Mouse (Mus musculus): ENCODE results near the gene Gle1. TPM values are rescaled to one million over a fixed set of nuclear protein-coding genes. Genes with fewer than 3 reads are reported as not detected.

Gene Gle1
- polyA plus RNA-seq, 1 experiment from 2014 or later = 69.8 TPM

DNA sequence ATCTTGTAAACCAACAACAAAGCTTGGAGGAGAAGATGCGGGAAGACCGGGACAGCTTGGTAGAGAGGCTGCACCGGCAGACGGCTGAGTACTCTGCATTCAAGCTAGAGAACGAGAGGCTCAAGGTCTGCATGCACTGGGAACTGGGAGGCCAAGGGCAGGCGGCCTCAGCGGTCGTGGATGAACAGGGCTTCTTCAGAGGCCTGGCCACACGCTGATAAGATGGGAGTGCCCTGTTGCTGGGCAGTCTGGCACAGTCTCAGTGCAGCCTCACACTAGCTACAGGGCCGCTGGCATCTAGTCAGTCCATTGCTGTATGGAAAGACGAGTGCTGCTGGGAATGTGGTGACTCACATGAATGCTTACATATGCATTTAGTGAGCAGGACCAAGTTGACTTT lies 17.6 kb upstream of the Gle1 start:
- Histone ChIP-seq H3K27ac (replicated peaks) (no peak overlapping the region), H3K36me3 (peaks cover 85% of the 10 kb centered on the region), H3K4me2 (no peak overlapping the region), H3K9ac (no peak overlapping the region), H3K4me3 (no peak overlapping the region), H3K9me3 (no peaks in the 10 kb centered on the region), H3K4me1 (replicated peaks) (no peaks in the 10 kb centered on the region), H3K27me3 (no peaks in the 10 kb centered on the region)
- WGBS = 94% methylated on average over 11 of the region's 11 CpGs
- ATAC-seq (ENCODE audit: low FRiP score, low read depth) = no peak

DNA sequence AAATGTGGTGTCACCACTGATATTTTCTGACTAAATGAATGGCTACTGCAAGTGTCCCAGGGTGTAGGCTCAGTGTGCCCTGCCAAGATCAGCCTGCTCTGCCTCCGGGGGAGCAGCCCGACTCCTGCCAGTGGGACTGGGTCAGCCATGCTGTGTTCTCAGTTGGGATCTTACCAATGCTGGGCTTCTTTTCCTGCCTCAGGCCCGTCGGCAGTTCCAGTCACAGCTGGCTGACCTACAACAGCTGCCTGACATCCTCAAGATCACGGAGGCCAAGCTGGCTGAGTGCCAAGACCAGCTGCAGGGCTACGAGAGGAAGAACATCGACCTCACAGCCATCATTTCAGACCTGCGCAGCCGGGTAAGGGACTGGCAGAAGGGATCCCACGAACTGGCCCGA lies 13.2 kb upstream of the Gle1 start:
- Histone ChIP-seq H3K4me2 (no peak overlapping the region), H3K9ac (no peak overlapping the region), H3K36me3 (peaks cover 86% of the 10 kb centered on the region), H3K4me1 (replicated peaks) (no peaks in the 10 kb centered on the region), H3K9me3 (no peaks in the 10 kb centered on the region), H3K27ac (replicated peaks) (no peak overlapping the region), H3K27me3 (no peaks in the 10 kb centered on the region), H3K4me3 (no peak overlapping the region)
- no peak for ATAC-seq (ENCODE audit: low FRiP score, low read depth)
- 67% methylated on average over 11 of the region's 11 CpGs for WGBS

DNA sequence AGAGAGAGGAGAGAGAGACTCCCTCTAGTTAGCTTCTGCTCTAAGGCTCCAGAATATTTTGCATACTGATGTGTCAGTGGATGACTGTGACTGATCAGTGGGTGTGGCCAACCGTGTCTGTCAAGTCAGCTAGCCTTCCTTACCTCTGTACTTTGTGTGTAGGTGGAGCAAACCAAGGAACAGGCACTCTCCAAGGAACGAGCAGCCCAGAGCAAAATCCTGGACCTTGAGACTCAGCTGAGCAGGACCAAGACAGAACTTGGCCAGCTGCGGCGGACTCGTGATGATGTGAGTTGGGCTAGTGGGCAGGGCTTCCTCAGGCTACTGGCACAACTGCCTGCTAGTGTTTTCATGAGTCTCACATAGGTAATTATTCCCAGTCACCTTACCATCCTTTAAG lies 8.7 kb upstream of the Gle1 start:
- Histone ChIP-seq H3K4me2 (no peak overlapping the region), H3K27ac (replicated peaks) (no peak overlapping the region), H3K9ac (no peak overlapping the region), H3K36me3 (peaks cover 94% of the 10 kb centered on the region), H3K9me3 (no peaks in the 10 kb centered on the region), H3K4me3 (no peak overlapping the region), H3K27me3 (no peaks in the 10 kb centered on the region), H3K4me1 (replicated peaks) (no peaks in the 10 kb centered on the region)
- 94% methylated on average over 5 of the region's 5 CpGs for WGBS
- ATAC-seq (ENCODE audit: low FRiP score, low read depth) = no peak

DNA sequence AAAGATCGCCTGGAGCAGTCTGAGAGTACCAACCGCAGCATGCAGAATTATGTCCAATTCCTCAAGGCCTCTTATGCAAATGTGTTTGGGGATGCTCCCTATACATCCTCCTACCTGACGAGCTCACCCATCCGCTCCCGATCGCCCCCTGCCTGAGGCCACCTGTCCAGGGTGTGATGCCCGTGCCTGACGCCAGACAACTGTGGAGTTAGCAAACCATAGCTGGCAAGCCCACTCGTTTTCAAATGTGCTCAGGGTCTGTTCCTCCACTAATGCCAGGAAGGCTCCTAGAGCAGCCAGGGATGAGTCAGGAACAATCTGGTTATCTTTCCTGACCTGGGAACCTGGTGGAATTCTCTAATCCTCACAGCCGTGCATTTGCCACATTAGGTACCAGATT lies 4.7 kb upstream of the Gle1 start:
- H3K4me3 ChIP-seq = no peak overlapping the region
- no peak overlapping the region for H3K27ac ChIP-seq (replicated peaks)
- no peak overlapping the region for H3K9ac ChIP-seq
- peaks cover 58% of the 10 kb centered on the region for H3K36me3 ChIP-seq
- ATAC-seq (ENCODE audit: low FRiP score, low read depth) = no peak
- no peak overlapping the region for H3K4me2 ChIP-seq
- H3K27me3 ChIP-seq = no peaks in the 10 kb centered on the region
- 87% methylated on average over 10 of the region's 10 CpGs for WGBS
- H3K9me3 ChIP-seq = no peaks in the 10 kb centered on the region
- H3K4me1 ChIP-seq (replicated peaks) = no peaks in the 10 kb centered on the region

DNA sequence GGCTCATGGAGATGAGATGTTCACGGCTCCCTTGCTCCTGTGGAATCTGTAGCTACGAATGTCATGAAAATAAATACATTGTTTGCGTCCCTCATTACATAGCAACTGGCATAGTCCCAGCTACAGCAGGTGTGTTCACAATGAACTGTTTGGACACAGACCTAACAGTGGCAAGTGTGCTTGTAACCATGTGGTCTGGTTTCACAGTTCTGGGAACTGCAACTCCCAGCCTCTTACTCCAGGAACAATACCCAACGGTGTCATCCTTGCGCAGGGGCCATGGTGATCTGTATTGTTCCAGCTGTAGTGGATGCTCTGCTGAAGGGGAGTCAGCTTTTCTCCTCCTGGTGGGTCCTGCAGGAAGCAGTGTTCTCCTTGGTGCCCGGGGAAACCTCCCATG lies 4.0 kb upstream of the Gle1 start:
- no peak for ATAC-seq (ENCODE audit: low FRiP score, low read depth)
- Histone ChIP-seq H3K36me3 (peaks cover 51% of the 10 kb centered on the region), H3K9me3 (no peaks in the 10 kb centered on the region), H3K4me3 (no peak overlapping the region), H3K27me3 (no peaks in the 10 kb centered on the region), H3K4me2 (no peak overlapping the region), H3K4me1 (replicated peaks) (peaks cover 7% of the 10 kb centered on the region), H3K27ac (replicated peaks) (no peak overlapping the region), H3K9ac (no peak overlapping the region)
- 85% methylated on average over 6 of the region's 6 CpGs for WGBS

DNA sequence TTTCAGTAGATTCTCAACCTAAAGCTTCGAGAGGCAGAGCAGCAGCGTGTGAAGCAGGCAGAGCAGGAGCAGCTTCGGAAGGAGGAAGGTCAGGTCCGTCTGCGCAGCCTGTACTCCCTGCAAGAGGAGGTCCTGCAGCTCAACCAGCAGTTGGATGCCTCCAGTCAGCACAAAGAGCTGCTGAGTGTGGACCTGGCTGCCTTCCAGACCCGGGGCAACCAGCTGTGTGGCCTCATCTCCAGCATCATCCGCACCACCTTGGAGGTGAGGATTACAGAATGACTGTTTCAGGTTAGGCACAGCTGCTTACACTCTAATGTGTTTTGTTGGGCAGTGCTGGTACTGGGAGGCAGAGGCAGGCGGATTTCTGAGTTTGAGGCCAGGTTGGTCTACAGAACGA lies 4.8 kb downstream of the Gle1 start:
- Histone ChIP-seq H3K9ac (no peak overlapping the region), H3K27ac (replicated peaks) (no peak overlapping the region), H3K4me1 (replicated peaks) (peaks cover 8% of the 10 kb centered on the region), H3K27me3 (no peaks in the 10 kb centered on the region), H3K4me3 (no peak overlapping the region), H3K36me3 (peaks cover 59% of the 10 kb centered on the region), H3K9me3 (no peaks in the 10 kb centered on the region), H3K4me2 (no peak overlapping the region)
- ATAC-seq (ENCODE audit: low FRiP score, low read depth) = no peak
- WGBS = 89% methylated on average over 9 of the region's 9 CpGs

DNA sequence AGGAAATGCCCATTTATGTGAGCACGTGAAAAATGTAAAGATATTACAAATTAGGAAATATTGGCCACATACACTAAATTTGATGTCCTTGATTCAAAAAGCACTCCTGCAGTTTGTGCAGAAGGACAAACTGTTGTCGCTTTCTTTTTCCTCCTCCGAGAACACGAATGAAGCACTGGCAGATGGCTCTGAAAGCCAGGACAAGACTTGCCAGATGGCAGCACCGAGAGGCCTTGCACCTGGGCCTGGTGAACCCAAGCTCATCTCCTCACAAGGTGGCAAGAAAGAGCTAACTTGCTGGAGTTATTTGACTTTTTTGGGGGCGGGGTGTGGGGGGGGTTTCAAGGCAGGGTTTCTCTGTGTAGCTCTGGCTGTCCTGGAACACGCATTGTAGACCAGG lies 5.6 kb downstream of the Gle1 start:
- WGBS = 94% methylated on average over 7 of the region's 7 CpGs
- H3K27me3 ChIP-seq = no peaks in the 10 kb centered on the region
- no peak overlapping the region for H3K27ac ChIP-seq (replicated peaks)
- H3K36me3 ChIP-seq = peaks cover 63% of the 10 kb centered on the region
- H3K4me3 ChIP-seq = no peak overlapping the region
- no peak overlapping the region for H3K9ac ChIP-seq
- ATAC-seq (ENCODE audit: low FRiP score, low read depth) = no peak
- H3K4me1 ChIP-seq (replicated peaks) = peaks cover 5% of the 10 kb centered on the region
- no peak overlapping the region for H3K4me2 ChIP-seq
- H3K9me3 ChIP-seq = no peaks in the 10 kb centered on the region

DNA sequence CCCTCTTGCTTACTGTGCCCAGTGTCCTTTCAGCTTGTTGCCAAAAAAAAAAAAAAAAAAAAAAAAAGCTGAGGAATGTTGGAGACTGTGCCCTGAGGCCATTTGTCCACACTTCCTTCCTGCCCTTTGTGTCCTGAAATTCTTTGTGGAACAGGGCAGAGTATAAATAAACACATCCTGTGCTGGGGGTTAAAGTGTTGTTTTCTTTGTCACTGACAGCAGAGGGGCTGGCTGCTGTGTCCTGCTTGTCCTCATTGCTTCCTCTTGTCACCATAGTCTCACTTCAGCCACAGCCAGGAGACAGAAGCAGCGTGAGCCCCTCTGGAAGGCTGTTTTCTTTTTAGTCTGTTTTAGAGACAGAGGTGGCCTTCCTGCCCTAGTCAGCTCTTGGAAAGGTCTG lies 9.5 kb downstream of the Gle1 start:
- WGBS = 75% methylated on average over 1 of the region's 1 CpGs
- H3K36me3 ChIP-seq = peaks cover 77% of the 10 kb centered on the region
- no peak overlapping the region for H3K4me2 ChIP-seq
- no peaks in the 10 kb centered on the region for H3K4me1 ChIP-seq (replicated peaks)
- H3K9me3 ChIP-seq = no peaks in the 10 kb centered on the region
- H3K4me3 ChIP-seq = no peak overlapping the region
- no peaks in the 10 kb centered on the region for H3K27me3 ChIP-seq
- no peak overlapping the region for H3K9ac ChIP-seq
- H3K27ac ChIP-seq (replicated peaks) = no peak overlapping the region
- no peak for ATAC-seq (ENCODE audit: low FRiP score, low read depth)

DNA sequence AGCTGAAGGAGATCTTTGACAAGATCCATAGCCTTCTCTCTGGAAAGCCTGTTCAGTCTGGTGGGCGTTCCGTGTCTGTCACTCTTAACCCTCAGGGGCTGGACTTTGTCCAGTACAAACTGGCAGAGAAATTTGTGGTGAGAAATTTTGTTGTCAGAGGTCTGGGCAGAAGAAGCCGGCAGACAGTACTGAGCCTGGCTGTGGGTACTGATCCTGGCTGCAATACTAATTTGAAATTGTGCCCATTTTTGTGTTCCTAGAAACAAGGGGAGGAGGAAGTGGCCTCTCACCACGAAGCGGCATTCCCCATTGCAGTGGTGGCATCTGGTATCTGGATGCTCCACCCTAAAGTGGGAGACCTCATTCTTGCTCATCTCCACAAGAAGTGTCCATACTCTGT lies 13.7 kb downstream of the Gle1 start:
- Histone ChIP-seq H3K9me3 (no peaks in the 10 kb centered on the region), H3K4me3 (no peak overlapping the region), H3K27ac (replicated peaks) (no peak overlapping the region), H3K36me3 (peaks cover 79% of the 10 kb centered on the region), H3K9ac (no peak overlapping the region), H3K4me1 (replicated peaks) (no peaks in the 10 kb centered on the region), H3K4me2 (no peak overlapping the region), H3K27me3 (no peaks in the 10 kb centered on the region)
- no peak for ATAC-seq (ENCODE audit: low FRiP score, low read depth)
- 94% methylated on average over 5 of the region's 5 CpGs for WGBS

DNA sequence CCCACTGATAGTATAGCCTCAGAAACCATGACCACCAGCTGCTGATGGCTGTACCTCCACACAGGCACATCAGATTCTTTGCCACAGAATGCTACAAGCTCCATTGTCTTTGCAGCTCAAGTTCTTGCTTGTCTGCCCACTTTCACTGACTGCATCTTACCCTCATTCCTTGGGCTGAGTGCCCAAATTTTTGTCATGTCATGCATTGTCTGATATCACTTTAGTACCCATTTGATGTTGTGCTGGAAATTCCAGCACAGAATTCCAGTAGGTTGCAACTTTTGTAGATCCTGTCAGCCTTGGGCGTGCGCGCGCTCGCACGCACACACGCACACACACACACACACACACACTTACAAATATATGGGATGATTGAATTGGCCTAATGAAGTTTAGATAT lies 26.0 kb downstream of the Gle1 start:
- Histone ChIP-seq H3K36me3 (peaks cover 37% of the 10 kb centered on the region), H3K4me2 (no peak overlapping the region), H3K27me3 (no peaks in the 10 kb centered on the region), H3K9me3 (no peaks in the 10 kb centered on the region), H3K9ac (no peak overlapping the region), H3K4me1 (replicated peaks) (peaks cover 22% of the 10 kb centered on the region), H3K27ac (replicated peaks) (no peak overlapping the region), H3K4me3 (no peak overlapping the region)
- no peak for ATAC-seq (ENCODE audit: low FRiP score, low read depth)
- WGBS = 94% methylated on average over 7 of the region's 7 CpGs

DNA sequence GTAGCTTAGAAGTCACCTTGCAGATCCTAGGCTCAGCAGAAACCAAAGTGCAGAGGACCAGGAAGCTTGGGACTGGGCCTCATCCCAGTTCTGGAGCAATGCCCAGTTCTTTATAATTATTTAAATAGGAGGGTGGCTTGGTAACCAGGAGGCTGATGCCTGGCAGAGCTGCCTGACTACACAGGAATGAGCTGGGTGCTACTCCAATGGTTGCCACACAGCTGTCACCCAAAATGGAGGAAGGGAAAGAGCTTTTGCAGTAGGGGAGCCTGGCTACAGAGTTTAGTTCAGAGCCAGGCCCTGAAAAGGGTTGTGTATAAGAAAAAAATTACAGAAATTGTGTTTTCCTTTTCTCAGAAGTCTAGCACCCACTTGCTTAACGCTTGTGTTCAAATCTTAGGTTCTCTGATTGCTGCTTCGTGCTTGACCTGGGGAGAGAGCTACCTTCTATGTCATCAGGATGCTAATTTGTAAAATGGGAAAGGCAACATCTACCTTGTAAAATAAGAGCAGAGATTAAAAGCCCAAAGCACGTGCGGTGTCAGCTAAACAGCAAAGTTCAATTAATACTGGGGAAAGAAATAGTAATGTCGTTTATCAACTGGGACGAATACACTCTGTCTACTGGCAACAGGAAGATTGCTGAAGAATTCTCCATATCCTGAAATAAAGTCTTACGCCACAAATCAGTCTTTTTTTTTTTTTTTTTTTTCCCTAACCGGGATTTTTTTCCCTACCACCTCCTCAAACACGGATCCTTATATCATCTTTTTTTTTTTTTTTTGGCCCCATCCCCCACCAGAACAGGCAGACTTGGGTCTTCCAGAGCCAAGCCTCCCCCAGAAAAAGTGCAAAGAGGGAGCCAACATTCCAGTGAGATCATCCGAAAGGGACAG lies 29.4 kb downstream of the Gle1 start:
- 13% methylated on average over 10 of the region's 10 CpGs for whole genome bisulfite sequencing
- no peak for ATAC-seq (ENCODE audit: low FRiP score, low read depth)

DNA sequence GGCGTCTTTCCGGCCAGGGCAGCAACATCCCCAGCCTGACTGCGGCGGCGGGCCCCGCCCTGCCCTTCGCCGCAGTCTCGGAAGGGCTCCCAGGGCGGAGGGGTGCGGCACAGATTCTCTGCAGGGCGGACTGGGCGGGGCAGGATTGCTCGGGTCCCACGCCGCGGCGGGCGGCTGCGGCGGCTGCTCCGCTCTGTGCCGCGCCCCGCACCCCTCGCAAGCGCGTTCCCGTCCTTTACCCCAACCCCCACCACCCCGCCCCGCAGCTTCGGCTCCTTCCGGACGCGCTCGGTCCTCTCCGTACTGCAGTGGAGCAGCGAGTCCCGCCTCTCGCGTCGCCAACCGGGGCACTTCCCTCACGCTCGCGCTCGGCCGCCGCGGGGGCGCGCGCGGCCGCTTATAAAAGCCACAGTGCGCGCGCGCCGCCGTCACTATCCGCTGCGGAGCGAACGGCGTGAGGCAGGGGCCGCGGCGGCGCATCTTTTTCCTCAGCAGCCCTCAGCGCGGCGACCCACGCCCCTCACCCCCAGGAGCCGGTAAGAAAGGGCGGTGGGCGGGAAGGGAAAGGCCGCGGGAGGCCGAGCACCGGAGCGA lies 30.1 kb downstream of the Gle1 start, which contains the start of gene Sptan1:
TSS of gene Sptan1 (plus strand) at position 311 of the 594 bp plus-strand sequence.
- under 1% methylated on average over 76 of the region's 82 CpGs for WGBS
- H3K4me1 ChIP-seq (replicated peaks) = peaks cover 61% of the 10 kb centered on the region
- peak within 1 kb of the TSS; percentile 99 for H3K9ac ChIP-seq
- peak; percentile 99 for ATAC-seq (ENCODE audit: low FRiP score, low read depth)
- peak within 1 kb of the TSS; percentile 73 for H3K4me2 ChIP-seq
- H3K27me3 ChIP-seq = no peaks in the 10 kb centered on the region
- H3K4me3 ChIP-seq = peak within 1 kb of the TSS; percentile 90
- peaks cover 18% of the 10 kb centered on the region for H3K36me3 ChIP-seq
- no peaks in the 10 kb centered on the region for H3K9me3 ChIP-seq
- peak within 1 kb of the TSS; percentile 97 for H3K27ac ChIP-seq (replicated peaks)

More for the DNA sequence above, 29.4 kb downstream of the Gle1 start:
- H3K27ac ChIP-seq (replicated peaks) = peak overlapping the region; percentile 97
- H3K27me3 ChIP-seq = no peaks in the 10 kb centered on the region
- H3K4me3 ChIP-seq = peak overlapping the region; percentile 90
- peak overlapping the region; percentile 91 for H3K9ac ChIP-seq
- H3K4me2 ChIP-seq = peak overlapping the region; percentile 73
- peaks cover 54% of the 10 kb centered on the region for H3K4me1 ChIP-seq (replicated peaks)
- H3K9me3 ChIP-seq = no peaks in the 10 kb centered on the region
- H3K36me3 ChIP-seq = peaks cover 16% of the 10 kb centered on the region
